Mouse (Mus musculus) G1E (cell line): ENCODE data around the gene Echdc3.

ENCODE experiments used
- CTCF ChIP-seq: IDR thresholded peaks from 2 replicates; pipeline ENCODE4 v1.5.1; 2012; ENCODE audit warnings: low read depth, low read length, inconsistent platforms, mixed read lengths
- GATA1 ChIP-seq: IDR thresholded peaks from 2 replicates; pipeline ENCODE4 v1.6.1; 2012; ENCODE audit warnings: borderline replicate concordance, low read length, inconsistent platforms, mixed read lengths
- TAL1 ChIP-seq: conservative IDR thresholded peaks from 2 replicates; pipeline ENCODE4 v1.6.1; 2012; ENCODE audit warnings: low read depth, low read length, inconsistent platforms, mixed read lengths

DNA sequence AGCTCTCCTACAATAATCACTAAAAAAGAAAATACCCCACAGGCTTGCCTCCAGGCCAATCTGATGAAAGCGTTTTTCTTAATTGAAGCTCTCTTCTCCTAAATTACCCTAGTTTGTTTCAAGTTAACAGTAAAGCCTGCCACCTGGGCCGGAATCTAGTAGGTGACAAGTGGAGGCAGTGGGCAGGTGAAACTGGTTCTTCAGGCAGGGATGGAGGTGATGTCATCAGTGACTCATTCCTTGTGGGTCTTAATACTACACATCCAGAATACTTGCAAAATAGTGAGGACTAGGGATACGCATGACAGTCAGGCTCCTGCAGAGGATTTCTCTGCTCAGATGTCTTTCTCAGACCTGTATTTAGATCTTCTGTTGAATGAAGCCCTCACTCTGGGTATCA, 39.7 kb upstream of the Echdc3 start:
- TF ChIP-seq CTCF (no peak), TAL1 (no peak), GATA1 (no peak)
